Mouse (Mus musculus): ENCODE measurements at regions not wholly inside any gene's neighbourhood (a gene's known extent, or its start where the extent isn't known, plus 50 kb on each side); places are given as distances from the start of the nearest gene placed in this dataset.

GRCm38 (mm10) chr16:52508633-52509379, 54.9 kb upstream of the Alcam start:
- TF ChIP-seq POLR2A (IDR thresholded peaks at IDR 0.05; ENCODE audit: low read depth, low read length) (no peak), CTCF (IDR thresholded peaks at IDR 0.05; ENCODE audit: borderline replicate concordance, insufficient read depth, low read length) (no peak)
